Mouse (Mus musculus): ENCODE measurements around the gene Mgat3.

DNA sequence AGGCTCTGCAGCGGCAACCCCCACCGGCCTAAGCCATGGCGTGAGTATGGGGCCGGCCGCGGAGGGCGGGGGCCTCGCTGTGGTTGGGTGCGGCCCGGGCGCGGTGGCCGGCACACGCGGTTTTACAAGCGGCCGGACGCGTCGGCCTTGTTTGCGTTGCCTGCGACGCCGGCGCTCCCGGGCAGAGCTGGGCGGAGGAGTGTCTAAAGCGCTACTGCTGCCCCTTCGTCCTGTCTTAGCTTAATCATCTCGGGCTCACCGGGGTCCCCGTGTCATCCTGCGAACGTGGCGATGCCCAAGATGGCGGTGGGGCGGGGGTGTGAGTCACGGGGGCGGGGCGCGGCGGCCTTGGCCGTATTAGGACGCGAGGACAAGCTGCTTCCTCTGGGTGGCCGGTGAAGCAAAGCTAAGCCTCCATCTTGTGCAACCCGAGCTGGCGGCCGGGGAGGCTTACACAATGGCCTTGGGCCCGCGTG lies 82.2 kb downstream of the Mgat3 start:
- TF ChIP-seq POLR2A (IDR thresholded peaks at IDR 0.05; ENCODE audit: extremely low read depth, insufficient read depth, low read length) = no peak
- TF ChIP-seq CTCF (IDR thresholded peaks at IDR 0.05; ENCODE audit: extremely low read depth, insufficient read depth, low read length) = no peak

All from cortical plate, adult 2 months (tissue).